Mouse (Mus musculus): ENCODE results near the gene Rps2.

DNA sequence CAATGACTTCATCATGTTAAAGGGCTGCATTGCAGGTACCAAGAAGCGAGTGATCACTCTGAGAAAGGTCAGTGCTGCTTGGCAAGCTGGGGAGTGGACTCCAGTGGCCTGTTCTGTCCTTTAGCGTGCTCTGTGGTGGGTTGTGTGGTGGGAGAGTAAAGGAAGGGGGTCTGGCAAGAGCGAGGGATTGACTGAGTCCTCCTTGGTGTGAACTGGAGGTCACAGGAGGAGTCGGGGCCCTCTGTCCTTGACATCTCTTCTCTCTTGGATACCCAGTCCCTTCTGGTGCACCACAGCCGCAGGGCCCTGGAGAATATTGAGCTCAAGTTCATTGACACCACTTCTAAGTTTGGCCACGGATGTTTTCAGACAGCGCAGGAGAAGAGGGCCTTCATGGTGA lies 17.5 kb downstream of the Rps2 start:
- TF ChIP-seq CTCF (IDR thresholded peaks at IDR 0.05; ENCODE audit: borderline replicate concordance, insufficient read depth, low read length) (no peak), POLR2A (IDR thresholded peaks at IDR 0.05; ENCODE audit: low read depth, low read length) (no peak)

Measured in embryonic fibroblast, embryonic 13.5 days (primary cell).